ENCODE assay signal across 27 mouse cellular contexts in genomic region chr3:57696249-57696648, GRCm38 (mm10). TPM values are rescaled to one million over a fixed set of nuclear protein-coding genes. Genes with fewer than 3 reads are reported as not detected.
A peak's percentile ranks its signal among the peaks of the same experiment; 100 is the strongest.
DNase-seq lines count a peak whose midpoint lies in the region; ATAC-seq lines count a peak whose summit lies in the region.
"Had no signal": no experiment of that assay in that cellular context is flagged by ENCODE, and none has a peak within 500 bp of the region (broad histone marks: within the 10 kb centered on the region; RNA-seq: fewer than 3 reads in every experiment).

No protein-coding gene starts in this region.

- no peak overlapping the region for H3K4me3 ChIP-seq in kidney, embryonic 14.5 days (ENCODE audit: low read length)
- no peak overlapping the region for H3K4me3 ChIP-seq in liver, embryonic 16.5 days (ENCODE audit: low read depth, low read length)
- H3K4me3 ChIP-seq in midbrain, embryonic 11.5 days (ENCODE audit: low read depth, low read length) = no peak overlapping the region
- H3K4me3 ChIP-seq: embryonic facial prominence, embryonic 15.5 days; forebrain, embryonic 10.5 days; gastrocnemius, adult 2 months; heart, embryonic 12.5 days; megakaryocyte, embryonic 14.5 days; neural tube, embryonic 15.5 days had no signal

- intact Hi-C loops in heart, postnatal 36 days (cut with DNase I) = no loop called here
- intact Hi-C loops in gastrocnemius, postnatal 14 days (cut with DNase I; ENCODE audit: low total_unique reads) = no loop called here

- 83% methylated on average over 4 of the region's 4 CpGs for WGBS in kidney, embryonic 14.5 days
- WGBS in liver, embryonic 16.5 days (ENCODE audit: insufficient replicate concordance) = 48% methylated on average over 4 of the region's 4 CpGs
- 89% methylated on average over 4 of the region's 4 CpGs for WGBS in midbrain, embryonic 11.5 days

- no peak overlapping the region for H3K9ac ChIP-seq in kidney, embryonic 14.5 days (ENCODE audit: low read depth, low read length)
- H3K9ac ChIP-seq in liver, embryonic 16.5 days (ENCODE audit: low read depth, low read length) = no peak overlapping the region
- no peak overlapping the region for H3K9ac ChIP-seq in midbrain, embryonic 11.5 days (ENCODE audit: low read length)
- H3K9ac ChIP-seq: embryonic facial prominence, embryonic 15.5 days; forebrain, postnatal 0 days; heart, embryonic 12.5 days; hindbrain, embryonic 14.5 days; neural tube, embryonic 15.5 days had no signal

- no peaks in the 10 kb centered on the region for H3K36me3 ChIP-seq in kidney, embryonic 14.5 days (ENCODE audit: control insufficient read depth, insufficient read depth, low read length)
- H3K36me3 ChIP-seq in liver, embryonic 16.5 days (ENCODE audit: control insufficient read depth, insufficient read depth) = no peaks in the 10 kb centered on the region
- H3K36me3 ChIP-seq in midbrain, embryonic 11.5 days (ENCODE audit: control insufficient read depth, insufficient read depth, low read length) = no peaks in the 10 kb centered on the region
- H3K36me3 ChIP-seq: embryonic facial prominence, embryonic 15.5 days; forebrain, embryonic 10.5 days; heart, embryonic 12.5 days; neural tube, embryonic 15.5 days had no signal

- DNase-seq in kidney, adult 18-20 months = peak; percentile 10
- peak; percentile 22 to 27 for DNase-seq in spleen, postnatal 36 days (ENCODE audit: low spot score in 2 of 2)
- DNase-seq in spleen, adult 12 weeks (ENCODE audit: low spot score) = no peak
- no peak for DNase-seq in heart, postnatal 36 days
- DNase-seq in gastrocnemius, postnatal 14 days = no peak
- DNase-seq in midbrain, embryonic 11.5 days (ENCODE audit: low spot score, missing footprints) = no peak
- DNase-seq: adrenal gland, postnatal 25 days; cerebellum, adult 11-12 months; cerebellum, postnatal 25 days; forebrain, postnatal 0 days; gastrocnemius, adult 2 months; heart, adult 11 months; right cerebral cortex, postnatal 25 days; thymus, postnatal 25 days had no signal

- H3K9me3 ChIP-seq in kidney, embryonic 14.5 days (ENCODE audit: control insufficient read depth, low read length) = no peaks in the 10 kb centered on the region
- H3K9me3 ChIP-seq in liver, embryonic 16.5 days (replicated peaks; ENCODE audit: control insufficient read depth, low read length) = no peaks in the 10 kb centered on the region
- no peaks in the 10 kb centered on the region for H3K9me3 ChIP-seq in midbrain, embryonic 11.5 days (ENCODE audit: control insufficient read depth, low read length)
- H3K9me3 ChIP-seq: embryonic facial prominence, embryonic 15.5 days; forebrain, embryonic 10.5 days; heart, embryonic 12.5 days; neural tube, embryonic 15.5 days had no signal

- H3K4me2 ChIP-seq in kidney, embryonic 14.5 days (replicated peaks; ENCODE audit: low read depth, low read length) = no peak overlapping the region
- no peak overlapping the region for H3K4me2 ChIP-seq in liver, embryonic 16.5 days (ENCODE audit: low read depth, low read length)
- H3K4me2 ChIP-seq in midbrain, embryonic 11.5 days = no peak overlapping the region
- H3K4me2 ChIP-seq: embryonic facial prominence, embryonic 15.5 days; heart, embryonic 12.5 days; hindbrain, embryonic 14.5 days; neural tube, embryonic 15.5 days had no signal

- no peak for ATAC-seq in kidney, embryonic 14.5 days (ENCODE audit: low FRiP score, low TSS enrichment)
- ATAC-seq in liver, embryonic 16.5 days (ENCODE audit: low read depth) = peak; percentile 37
- no peak for ATAC-seq in midbrain, embryonic 11.5 days (ENCODE audit: low FRiP score)
- ATAC-seq: forebrain, postnatal 0 days; intestine, embryonic 16.5 days; lung, postnatal 0 days; midbrain, embryonic 16.5 days had no signal

- no peaks in the 10 kb centered on the region for H3K4me1 ChIP-seq in kidney, embryonic 14.5 days (ENCODE audit: control insufficient read depth, insufficient read depth, low read length)
- H3K4me1 ChIP-seq in liver, embryonic 16.5 days (ENCODE audit: control insufficient read depth, low read depth, low read length) = no peaks in the 10 kb centered on the region; the same call in 1 of the 2 replicates
- H3K4me1 ChIP-seq in midbrain, embryonic 11.5 days (ENCODE audit: control insufficient read depth, insufficient read depth, low read length) = no peaks in the 10 kb centered on the region
- H3K4me1 ChIP-seq: embryonic facial prominence, embryonic 15.5 days; forebrain, embryonic 10.5 days; heart, embryonic 12.5 days; megakaryocyte, embryonic 14.5 days; neural tube, embryonic 15.5 days had no signal

- no peaks in the 10 kb centered on the region for H3K27me3 ChIP-seq in kidney, embryonic 14.5 days (ENCODE audit: control insufficient read depth, insufficient read depth, low read length)
- H3K27me3 ChIP-seq in liver, embryonic 16.5 days (ENCODE audit: control insufficient read depth, insufficient read depth, low read depth, low read length) = no peaks in the 10 kb centered on the region
- H3K27me3 ChIP-seq in midbrain, embryonic 11.5 days (ENCODE audit: control insufficient read depth, insufficient read depth, low read length) = no peaks in the 10 kb centered on the region
- H3K27me3 ChIP-seq: embryonic facial prominence, embryonic 15.5 days; heart, embryonic 12.5 days; megakaryocyte, embryonic 14.5 days; neural tube, embryonic 15.5 days had no signal

- H3K27ac ChIP-seq in kidney, embryonic 14.5 days (ENCODE audit: low read depth, low read length) = no peak overlapping the region
- peak overlapping the region; percentile 84 for H3K27ac ChIP-seq in liver, embryonic 16.5 days (ENCODE audit: low read length)
- H3K27ac ChIP-seq in midbrain, embryonic 11.5 days (ENCODE audit: low read depth, low read length) = no peak overlapping the region
- H3K27ac ChIP-seq: embryonic facial prominence, embryonic 15.5 days; forebrain, embryonic 10.5 days; gastrocnemius, adult 2 months; hindbrain, embryonic 14.5 days; neural tube, embryonic 15.5 days had no signal

RNA-seq across cellular contexts. Expression of gene Ankub1, which starts 3.6 kb away (rescaled TPM):
- 0.07 TPM in 1 of 2 replicates, not detected in the other for polyA plus RNA-seq in kidney, embryonic 14.5 days (2014; fragmentation: Nextera tagmentation; extraction: Ambion mirVana)
- not detected in 2 replicates for polyA plus RNA-seq in liver, embryonic 16.5 days (2015; fragmentation: Nextera tagmentation; extraction: Ambion mirVana)
- total RNA-seq in heart, postnatal 36 days (2021) = not detected
- not detected for total RNA-seq in gastrocnemius, postnatal 14 days (2021)
- polyA plus RNA-seq in midbrain, embryonic 11.5 days (2014; fragmentation: Nextera tagmentation; extraction: Ambion mirVana) = not detected in 2 replicates
- total RNA-seq: adrenal gland, postnatal 25 days; gastrocnemius, adult 2 months; heart, postnatal 25 days had no signal
- polyA plus RNA-seq: heart, embryonic 12.5 days; intestine, embryonic 16.5 days; limb, embryonic 14.5 days had no signal

RNA-seq across cellular contexts. Expression of gene Rnf13, which starts 39.6 kb away (rescaled TPM):
- polyA plus RNA-seq in kidney, embryonic 14.5 days (2014; fragmentation: Nextera tagmentation; extraction: Ambion mirVana) = 69.6 and 78.8 TPM in 2 replicates
- 48.0 and 48.6 TPM in 2 replicates for polyA plus RNA-seq in liver, embryonic 16.5 days (2015; fragmentation: Nextera tagmentation; extraction: Ambion mirVana)
- total RNA-seq in heart, postnatal 36 days (2021) = 10 to 100 TPM; 68.1 to 77.6 TPM
- 10 to 100 TPM; 23.3 to 28.1 TPM for total RNA-seq in gastrocnemius, postnatal 14 days (2021)
- 59.4 and 62.6 TPM in 2 replicates for polyA plus RNA-seq in midbrain, embryonic 11.5 days (2014; fragmentation: Nextera tagmentation; extraction: Ambion mirVana)

RNA-seq across cellular contexts. Expression of gene Commd2, which starts 44.7 kb away (rescaled TPM):
- polyA plus RNA-seq in kidney, embryonic 14.5 days (2014; fragmentation: Nextera tagmentation; extraction: Ambion mirVana) = 82.2 and 97.4 TPM in 2 replicates
- polyA plus RNA-seq in liver, embryonic 16.5 days (2015; fragmentation: Nextera tagmentation; extraction: Ambion mirVana) = 22.0 and 25.6 TPM in 2 replicates
- 10 to 100 TPM; 11.3 to 14.2 TPM for total RNA-seq in heart, postnatal 36 days (2021)
- 10 to 100 TPM; 11.0 to 12.3 TPM for total RNA-seq in gastrocnemius, postnatal 14 days (2021)
- 99.9 and 105 TPM in 2 replicates for polyA plus RNA-seq in midbrain, embryonic 11.5 days (2014; fragmentation: Nextera tagmentation; extraction: Ambion mirVana)

Comparison
In these comparisons a context has a peak if more than half of its experiments do, and no peak if none do; other contexts are left out.
1. DNase-seq: peak in kidney, adult 18-20 months (single experiment) and spleen, postnatal 36 days (2 of 2); none in spleen, adult 12 weeks (single experiment), heart, postnatal 36 days (0 of 2), gastrocnemius, postnatal 14 days (single experiment) and midbrain, embryonic 11.5 days (single experiment).